Mouse (Mus musculus) embryonic facial prominence, embryonic 13.5 days (tissue): ENCODE results near the gene Dcst1. TPM values are rescaled to one million over a fixed set of nuclear protein-coding genes. Genes with fewer than 3 reads are reported as not detected.

Experiments
- ATAC-seq: fragments of 200-750 bp; cut with Nextera tagmentation; 2 replicates; pipeline ENCODE4 v1.8.0; 2017; ENCODE audit warnings: low read depth; ENCODE audit not compliant: insufficient number of reproducible peaks, insufficient read depth, low FRiP score, low TSS enrichment
- H3K27ac ChIP-seq: fragments of 300-500 bp; sonication (generic); 2 replicates; pipeline ENCODE4 v1.5.1; 2015; ENCODE audit warnings: moderate library complexity, mild to moderate bottlenecking, inconsistent platforms
- H3K27me3 ChIP-seq: fragments of 300-500 bp; sonication (generic); 2 replicates; pipeline ENCODE4 v1.6.1; 2015; ENCODE audit warnings: mild to moderate bottlenecking, inconsistent platforms
- H3K36me3 ChIP-seq: fragments of 300-500 bp; sonication (generic); 2 replicates; pipeline ENCODE4 v1.6.1; 2015; ENCODE audit warnings: mild to moderate bottlenecking, inconsistent platforms
- H3K4me1 ChIP-seq: fragments of 300-500 bp; sonication (generic); 2 replicates; pipeline ENCODE4 v1.6.1; 2015; ENCODE audit warnings: inconsistent platforms
- H3K4me2 ChIP-seq: fragments of 300-500 bp; sonication (generic); 2 replicates; pipeline ENCODE4 v1.6.1; 2015; ENCODE audit warnings: moderate library complexity, mild to moderate bottlenecking, inconsistent platforms
- H3K4me3 ChIP-seq: fragments of 300-500 bp; sonication (generic); 2 replicates; pipeline ENCODE4 v1.5.1; 2015; ENCODE audit warnings: mild to moderate bottlenecking, inconsistent platforms
- H3K9ac ChIP-seq: fragments of 300-500 bp; sonication (generic); 2 replicates; pipeline ENCODE4 v1.6.1; 2015; ENCODE audit warnings: mild to moderate bottlenecking, inconsistent platforms
- H3K9me3 ChIP-seq: fragments of 300-500 bp; sonication (generic); 2 replicates; pipeline ENCODE4 v1.6.1; 2016; ENCODE audit warnings: inconsistent platforms
- WGBS: fragments of 180-500 bp; shearing (Covaris S2); methylation state at CpG from one replicate; pipeline ENCODE4 v1.1.7; 2015; ENCODE audit warnings: mixed read lengths; 5-methylcytosine and 5-hydroxymethylcytosine counted together
- polyA plus RNA-seq: library from polyadenylated mRNA; unstranded; fragments of >200 nt; fragmentation: Nextera tagmentation; extraction: Ambion mirVana; gene quantifications from 2 replicates; pipeline ENCODE4 v1.2.1, GENCODE M21; 2015

Gene Dcst1
- polyA plus RNA-seq, 1 experiment from 2014 or later = 0.44 TPM

- WGBS = 24% methylated on average over 8 of the region's 8 CpGs
- Histone ChIP-seq H3K9me3 (no peaks in the 10 kb centered on the region), H3K27me3 (no peaks in the 10 kb centered on the region), H3K27ac (peak overlapping the region; percentile 95; the same call in 1 of the 2 replicates), H3K4me1 (peaks cover 50% of the 10 kb centered on the region), H3K4me3 (peak overlapping the region; percentile 94; the same call in 1 of the 2 replicates), H3K4me2 (peak overlapping the region; percentile 75), H3K36me3 (peaks cover 43% of the 10 kb centered on the region), H3K9ac (no peak overlapping the region)
- ATAC-seq = no peak
Observed at GRCm38 (mm10) chr3:89339416-89339815, 25.6 kb downstream of the Dcst1 start.

- Histone ChIP-seq H3K36me3 (peaks cover 43% of the 10 kb centered on the region), H3K27ac (peak within 1 kb of the TSS; percentile 95), H3K4me1 (peaks cover 60% of the 10 kb centered on the region), H3K27me3 (no peaks in the 10 kb centered on the region), H3K4me3 (peak within 1 kb of the TSS; percentile 94), H3K9me3 (no peaks in the 10 kb centered on the region), H3K9ac (peak within 1 kb of the TSS; percentile 94), H3K4me2 (peak within 1 kb of the TSS; percentile 75)
- under 1% methylated on average over 42 of the region's 44 CpGs for WGBS
- peak; percentile 87 for ATAC-seq
Observed at GRCm38 (mm10) chr3:89337721-89338578, 27.1 kb downstream of the Dcst1 start, which contains the start of gene Efna4. Gene Efna4, minus strand, starts transcription at chr3:89338028.

GRCm38 (mm10) chr3:89337062-89337720 is 27.9 kb downstream of the Dcst1 start:
- peaks cover 68% of the 10 kb centered on the region for H3K4me1 ChIP-seq
- peaks cover 43% of the 10 kb centered on the region for H3K36me3 ChIP-seq
- H3K27me3 ChIP-seq = no peaks in the 10 kb centered on the region
- peak overlapping the region; percentile 94 for H3K9ac ChIP-seq
- peak overlapping the region; percentile 75 for H3K4me2 ChIP-seq
- ATAC-seq = no peak; the same call in 1 of the 2 replicates
- peak overlapping the region; percentile 94 for H3K4me3 ChIP-seq
- H3K9me3 ChIP-seq = no peaks in the 10 kb centered on the region
- WGBS = under 1% methylated on average over 21 of the region's 21 CpGs
- H3K27ac ChIP-seq = peak overlapping the region; percentile 95

- peak overlapping the region; percentile 95 for H3K27ac ChIP-seq
- H3K9me3 ChIP-seq = no peaks in the 10 kb centered on the region
- H3K4me2 ChIP-seq = peak overlapping the region; percentile 75
- no peak for ATAC-seq
- peaks cover 37% of the 10 kb centered on the region for H3K36me3 ChIP-seq
- peaks cover 73% of the 10 kb centered on the region for H3K4me1 ChIP-seq
- 16% methylated on average over 6 of the region's 6 CpGs for WGBS
- peak overlapping the region; percentile 94 for H3K4me3 ChIP-seq
- H3K9ac ChIP-seq = peak overlapping the region; percentile 94
- no peaks in the 10 kb centered on the region for H3K27me3 ChIP-seq
Observed at GRCm38 (mm10) chr3:89336529-89336928, 28.5 kb downstream of the Dcst1 start.

- Histone ChIP-seq H3K9ac (no peak overlapping the region), H3K4me1 (peaks cover 56% of the 10 kb centered on the region), H3K27me3 (no peaks in the 10 kb centered on the region), H3K36me3 (peaks cover 31% of the 10 kb centered on the region), H3K4me3 (no peak overlapping the region), H3K4me2 (no peak overlapping the region), H3K27ac (peak overlapping the region; percentile 0; the same call in 1 of the 2 replicates), H3K9me3 (no peaks in the 10 kb centered on the region)
- ATAC-seq = no peak
- WGBS = 71% methylated on average over 11 of the region's 11 CpGs
Observed at GRCm38 (mm10) chr3:89333053-89333452, 32.0 kb downstream of the Dcst1 start.

- Histone ChIP-seq H3K36me3 (peaks cover 31% of the 10 kb centered on the region), H3K4me2 (no peak overlapping the region), H3K9me3 (no peaks in the 10 kb centered on the region), H3K27me3 (0 out of 2 replicates have a peak, but pooled peaks cover 2% of the 10 kb centered on the region), H3K27ac (peak overlapping the region; percentile 0; the same call in 1 of the 2 replicates), H3K4me3 (no peak overlapping the region), H3K9ac (no peak overlapping the region), H3K4me1 (peaks cover 60% of the 10 kb centered on the region)
- 54% methylated on average over 12 of the region's 12 CpGs for WGBS
- ATAC-seq = no peak
Observed at GRCm38 (mm10) chr3:89332476-89332875, 32.6 kb downstream of the Dcst1 start.

- no peak overlapping the region for H3K4me2 ChIP-seq
- no peak overlapping the region for H3K27ac ChIP-seq
- WGBS = 33% methylated on average over 10 of the region's 10 CpGs
- peaks cover 31% of the 10 kb centered on the region for H3K36me3 ChIP-seq
- H3K4me1 ChIP-seq = peaks cover 61% of the 10 kb centered on the region
- no peak overlapping the region for H3K9ac ChIP-seq
- no peak overlapping the region for H3K4me3 ChIP-seq
- H3K27me3 ChIP-seq = 0 out of 2 replicates have a peak, but pooled peaks cover 2% of the 10 kb centered on the region
- H3K9me3 ChIP-seq = no peaks in the 10 kb centered on the region
- ATAC-seq = no peak
Observed at GRCm38 (mm10) chr3:89332013-89332412, 33.0 kb downstream of the Dcst1 start.

GRCm38 (mm10) chr3:89331561-89331960 is 33.5 kb downstream of the Dcst1 start:
- no peak overlapping the region for H3K27ac ChIP-seq
- no peaks in the 10 kb centered on the region for H3K9me3 ChIP-seq
- no peak for ATAC-seq
- peaks cover 57% of the 10 kb centered on the region for H3K4me1 ChIP-seq
- H3K9ac ChIP-seq = no peak overlapping the region
- WGBS = 54% methylated on average over 13 of the region's 13 CpGs
- H3K27me3 ChIP-seq = 0 out of 2 replicates have a peak, but pooled peaks cover 2% of the 10 kb centered on the region
- H3K4me3 ChIP-seq = no peak overlapping the region
- peaks cover 31% of the 10 kb centered on the region for H3K36me3 ChIP-seq
- H3K4me2 ChIP-seq = no peak overlapping the region

GRCm38 (mm10) chr3:89330948-89331347 is 34.1 kb downstream of the Dcst1 start:
- 24% methylated on average over 10 of the region's 10 CpGs for WGBS
- H3K27me3 ChIP-seq = 0 out of 2 replicates have a peak, but pooled peaks cover 2% of the 10 kb centered on the region
- H3K4me2 ChIP-seq = no peak overlapping the region
- ATAC-seq = no peak
- H3K27ac ChIP-seq = no peak overlapping the region
- peaks cover 31% of the 10 kb centered on the region for H3K36me3 ChIP-seq
- no peak overlapping the region for H3K9ac ChIP-seq
- H3K4me3 ChIP-seq = no peak overlapping the region
- no peaks in the 10 kb centered on the region for H3K9me3 ChIP-seq
- H3K4me1 ChIP-seq = peaks cover 51% of the 10 kb centered on the region

GRCm38 (mm10) chr3:89330346-89330745 is 34.7 kb downstream of the Dcst1 start:
- WGBS = 60% methylated on average over 3 of the region's 3 CpGs
- Histone ChIP-seq H3K27ac (no peak overlapping the region), H3K36me3 (peaks cover 31% of the 10 kb centered on the region), H3K9me3 (no peaks in the 10 kb centered on the region), H3K4me3 (no peak overlapping the region), H3K4me2 (no peak overlapping the region), H3K27me3 (0 out of 2 replicates have a peak, but pooled peaks cover 2% of the 10 kb centered on the region), H3K4me1 (peaks cover 45% of the 10 kb centered on the region), H3K9ac (no peak overlapping the region)
- no peak for ATAC-seq

GRCm38 (mm10) chr3:89328623-89329022 is 36.4 kb downstream of the Dcst1 start:
- Histone ChIP-seq H3K9ac (no peak overlapping the region), H3K4me1 (peaks cover 32% of the 10 kb centered on the region), H3K4me2 (no peak overlapping the region), H3K4me3 (no peak overlapping the region), H3K9me3 (no peaks in the 10 kb centered on the region), H3K36me3 (peaks cover 14% of the 10 kb centered on the region), H3K27ac (peak overlapping the region; percentile 33; the same call in 1 of the 2 replicates), H3K27me3 (0 out of 2 replicates have a peak, but pooled peaks cover 2% of the 10 kb centered on the region)
- ATAC-seq = 0 out of 2 replicates have a peak, but pooled peaks have one; percentile 24
- WGBS = 17% methylated on average over 4 of the region's 4 CpGs
